Mouse (Mus musculus) limb, embryonic 15.5 days (tissue): ENCODE measurements around the gene Prap1. TPM values are rescaled to one million over a fixed set of nuclear protein-coding genes. Genes with fewer than 3 reads are reported as not detected.

Source experiments
- ATAC-seq: fragments of 200-750 bp; cut with Nextera tagmentation; 2 replicates; pipeline ENCODE4 v1.8.0; 2017; ENCODE audit warnings: low read depth, moderate TSS enrichment; ENCODE audit not compliant: insufficient number of reproducible peaks, low FRiP score, low TSS enrichment
- H3K27ac ChIP-seq: fragments of 300-500 bp; sonication (generic); 2 replicates; pipeline ENCODE4 v1.5.1; 2015; ENCODE audit warnings: moderate library complexity, mild to moderate bottlenecking, inconsistent platforms
- H3K27me3 ChIP-seq: fragments of 300-500 bp; sonication (generic); 2 replicates; pipeline ENCODE4 v1.6.1; 2015; ENCODE audit warnings: inconsistent platforms
- H3K36me3 ChIP-seq: fragments of 300-500 bp; sonication (generic); 2 replicates; pipeline ENCODE4 v1.6.1; 2015; ENCODE audit warnings: inconsistent platforms
- H3K4me1 ChIP-seq: fragments of 300-500 bp; sonication (generic); 2 replicates; pipeline ENCODE4 v1.6.1; 2015; ENCODE audit warnings: inconsistent platforms
- H3K4me2 ChIP-seq: fragments of 300-500 bp; sonication (generic); 2 replicates; pipeline ENCODE4 v1.6.1; 2015; ENCODE audit warnings: mild to moderate bottlenecking, inconsistent platforms
- H3K4me3 ChIP-seq: fragments of 300-500 bp; sonication (generic); 2 replicates; pipeline ENCODE4 v1.5.1; 2015; ENCODE audit warnings: mild to moderate bottlenecking, inconsistent platforms
- H3K9ac ChIP-seq: fragments of 300-500 bp; sonication (generic); 2 replicates; pipeline ENCODE4 v1.6.1; 2015; ENCODE audit warnings: inconsistent platforms
- H3K9me3 ChIP-seq: fragments of 300-500 bp; sonication (generic); 2 replicates; pipeline ENCODE4 v1.6.1; 2016; ENCODE audit warnings: inconsistent platforms
- WGBS: fragments of 180-500 bp; shearing (Covaris S2); methylation state at CpG from one replicate; pipeline ENCODE4 v1.1.7; 2015; 5-methylcytosine and 5-hydroxymethylcytosine counted together
- polyA plus RNA-seq: library from polyadenylated mRNA; unstranded; fragments of >200 nt; fragmentation: Nextera tagmentation; extraction: Ambion mirVana; gene quantifications from 2 replicates; pipeline ENCODE4 v1.2.1, GENCODE M21; 2015

The Prap1 gene
- polyA plus RNA-seq, 1 experiment from 2014 or later, result not detected

GRCm38 (mm10) chr7:140061832-140062130, 31.4 kb upstream of the Prap1 start:
- peak overlapping the region; percentile 83 for H3K4me2 ChIP-seq
- 9% methylated on average over 6 of the region's 6 CpGs for WGBS
- H3K4me3 ChIP-seq, result peak overlapping the region; percentile 38; the same call in 1 of the 2 replicates
- no peaks in the 10 kb centered on the region for H3K9me3 ChIP-seq
- H3K27me3 ChIP-seq, result peaks cover 87% of the 10 kb centered on the region
- H3K4me1 ChIP-seq, result peaks cover 21% of the 10 kb centered on the region
- H3K36me3 ChIP-seq, result no peaks in the 10 kb centered on the region
- no peak overlapping the region for H3K27ac ChIP-seq
- no peak overlapping the region for H3K9ac ChIP-seq
- no peak for ATAC-seq

- WGBS, result 23% methylated on average over 11 of the region's 11 CpGs
- no peak overlapping the region for H3K4me2 ChIP-seq
- no peak overlapping the region for H3K27ac ChIP-seq
- H3K4me3 ChIP-seq, result no peak overlapping the region
- H3K9me3 ChIP-seq, result no peaks in the 10 kb centered on the region
- H3K27me3 ChIP-seq, result peaks cover 82% of the 10 kb centered on the region
- no peak for ATAC-seq
- H3K9ac ChIP-seq, result no peak overlapping the region
- no peaks in the 10 kb centered on the region for H3K36me3 ChIP-seq
- H3K4me1 ChIP-seq, result peaks cover 21% of the 10 kb centered on the region
Measured at GRCm38 (mm10) chr7:140062307-140062706, 30.9 kb upstream of the Prap1 start.

GRCm38 (mm10) chr7:140063092-140063491, 30.1 kb upstream of the Prap1 start:
- H3K4me3 ChIP-seq, result no peak overlapping the region
- no peak for ATAC-seq
- H3K36me3 ChIP-seq, result no peaks in the 10 kb centered on the region

GRCm38 (mm10) chr7:140067397-140067796, 25.8 kb upstream of the Prap1 start:
- no peak overlapping the region for H3K27ac ChIP-seq
- H3K4me2 ChIP-seq, result no peak overlapping the region

More at GRCm38 (mm10) chr7:140063092-140063491, 30.1 kb upstream of the Prap1 start:
- 22% methylated on average over 7 of the region's 7 CpGs for WGBS
- H3K27ac ChIP-seq, result no peak overlapping the region
- no peak overlapping the region for H3K4me2 ChIP-seq
- peaks cover 74% of the 10 kb centered on the region for H3K27me3 ChIP-seq
- no peaks in the 10 kb centered on the region for H3K9me3 ChIP-seq
- peaks cover 15% of the 10 kb centered on the region for H3K4me1 ChIP-seq
- no peak overlapping the region for H3K9ac ChIP-seq

GRCm38 (mm10) chr7:140070042-140070711, 23.0 kb upstream of the Prap1 start:
- Histone ChIP-seq H3K9me3 (no peaks in the 10 kb centered on the region), H3K4me1 (no peaks in the 10 kb centered on the region), H3K4me2 (peak overlapping the region; percentile 40), H3K27me3 (peaks cover 34% of the 10 kb centered on the region), H3K9ac (0 out of 2 replicates have a peak overlapping the region, but pooled peaks have one; percentile 23), H3K27ac (no peak overlapping the region), H3K4me3 (0 out of 2 replicates have a peak overlapping the region, but pooled peaks have one; percentile 14), H3K36me3 (no peaks in the 10 kb centered on the region)
- WGBS, result 31% methylated on average over 39 of the region's 39 CpGs
- no peak for ATAC-seq

More at GRCm38 (mm10) chr7:140067397-140067796, 25.8 kb upstream of the Prap1 start:
- 56% methylated on average over 6 of the region's 6 CpGs for WGBS
- Histone ChIP-seq H3K9ac (no peak overlapping the region), H3K4me1 (no peaks in the 10 kb centered on the region), H3K36me3 (no peaks in the 10 kb centered on the region), H3K27me3 (peaks cover 52% of the 10 kb centered on the region), H3K4me3 (no peak overlapping the region), H3K9me3 (no peaks in the 10 kb centered on the region)
- no peak for ATAC-seq

- ATAC-seq, result no peak
- H3K27me3 ChIP-seq, result peaks cover 46% of the 10 kb centered on the region
- H3K9ac ChIP-seq, result no peak overlapping the region
- WGBS, result 73% methylated on average over 6 of the region's 6 CpGs
- H3K4me1 ChIP-seq, result peaks cover 14% of the 10 kb centered on the region
- no peaks in the 10 kb centered on the region for H3K36me3 ChIP-seq
- H3K9me3 ChIP-seq, result no peaks in the 10 kb centered on the region
- no peak overlapping the region for H3K4me3 ChIP-seq
- H3K4me2 ChIP-seq, result no peak overlapping the region
- H3K27ac ChIP-seq, result no peak overlapping the region
Measured at GRCm38 (mm10) chr7:140077698-140078097, 15.5 kb upstream of the Prap1 start.

- Histone ChIP-seq H3K36me3 (no peaks in the 10 kb centered on the region), H3K9ac (no peak overlapping the region), H3K27ac (no peak overlapping the region), H3K27me3 (peaks cover 47% of the 10 kb centered on the region), H3K9me3 (no peaks in the 10 kb centered on the region), H3K4me2 (no peak overlapping the region), H3K4me1 (peaks cover 14% of the 10 kb centered on the region), H3K4me3 (no peak overlapping the region)
- ATAC-seq, result no peak
- 3% methylated on average over 5 of the region's 5 CpGs for WGBS
Measured at GRCm38 (mm10) chr7:140078711-140079110, 14.5 kb upstream of the Prap1 start.

GRCm38 (mm10) chr7:140080503-140081156, 12.6 kb upstream of the Prap1 start:
- H3K9me3 ChIP-seq, result no peaks in the 10 kb centered on the region
- peak overlapping the region; percentile 11; the same call in 1 of the 2 replicates for H3K9ac ChIP-seq
- no peaks in the 10 kb centered on the region for H3K36me3 ChIP-seq
- peak overlapping the region; percentile 31 for H3K4me2 ChIP-seq
- ATAC-seq, result 0 out of 2 replicates have a peak, but pooled peaks have one; percentile 37
- peaks cover 47% of the 10 kb centered on the region for H3K27me3 ChIP-seq
- H3K27ac ChIP-seq, result no peak overlapping the region
- 4% methylated on average over 24 of the region's 24 CpGs for WGBS
- peaks cover 14% of the 10 kb centered on the region for H3K4me1 ChIP-seq
- peak overlapping the region; percentile 24 for H3K4me3 ChIP-seq

- Histone ChIP-seq H3K9me3 (no peaks in the 10 kb centered on the region), H3K36me3 (no peaks in the 10 kb centered on the region), H3K27me3 (peaks cover 47% of the 10 kb centered on the region), H3K9ac (no peak overlapping the region), H3K4me1 (peaks cover 14% of the 10 kb centered on the region), H3K4me2 (no peak overlapping the region), H3K4me3 (no peak overlapping the region), H3K27ac (no peak overlapping the region)
- no peak for ATAC-seq
- WGBS, result 16% methylated on average over 20 of the region's 20 CpGs
Measured at GRCm38 (mm10) chr7:140081408-140082241, 11.6 kb upstream of the Prap1 start.

GRCm38 (mm10) chr7:140082242-140082678, 10.9 kb upstream of the Prap1 start, which contains the start of gene Caly:
Gene Caly (minus strand): TSS chr7:140082548.
- Histone ChIP-seq H3K9me3 (no peaks in the 10 kb centered on the region), H3K4me3 (no peak within 1 kb of the TSS), H3K27ac (no peak within 1 kb of the TSS), H3K9ac (no peak within 1 kb of the TSS), H3K4me1 (peaks cover 14% of the 10 kb centered on the region), H3K36me3 (no peaks in the 10 kb centered on the region), H3K4me2 (no peak within 1 kb of the TSS), H3K27me3 (peaks cover 47% of the 10 kb centered on the region)
- 0 out of 2 replicates have a peak, but pooled peaks have one; percentile 31 for ATAC-seq
- WGBS, result 7% methylated on average over 18 of the region's 18 CpGs

GRCm38 (mm10) chr7:140090601-140091000, 2.6 kb upstream of the Prap1 start:
- 71% methylated on average over 10 of the region's 10 CpGs for WGBS
- no peak overlapping the region for H3K9ac ChIP-seq

More at GRCm38 (mm10) chr7:140090601-140091000, 2.6 kb upstream of the Prap1 start:
- peaks cover 5% of the 10 kb centered on the region; the same call in 1 of the 2 replicates for H3K4me1 ChIP-seq
- H3K4me3 ChIP-seq, result no peak overlapping the region
- no peak overlapping the region for H3K27ac ChIP-seq
- ATAC-seq, result no peak
- no peaks in the 10 kb centered on the region for H3K9me3 ChIP-seq
- H3K27me3 ChIP-seq, result no peaks in the 10 kb centered on the region
- H3K4me2 ChIP-seq, result no peak overlapping the region
- H3K36me3 ChIP-seq, result no peaks in the 10 kb centered on the region
